ENCODE assay signal across 10 mouse cellular contexts in the genomic region with DNA sequence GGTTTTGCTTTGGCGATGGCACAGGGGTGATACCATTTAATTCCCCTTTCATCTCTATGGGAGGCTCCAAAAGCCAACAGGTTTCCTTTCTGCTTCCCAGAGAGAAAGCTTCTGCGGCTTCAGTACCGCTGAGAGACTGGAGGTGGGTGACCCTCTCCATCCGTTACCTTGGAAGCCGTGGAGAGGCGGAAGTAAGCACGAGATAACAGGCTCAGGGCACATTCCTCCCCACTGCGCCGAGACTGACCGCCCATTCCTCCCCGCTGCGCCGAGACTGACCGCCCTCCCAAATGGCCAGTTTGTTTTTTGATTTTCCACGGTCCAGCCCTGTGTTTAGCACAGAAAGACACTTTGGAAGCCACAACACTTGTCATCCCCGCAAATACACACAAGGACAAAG. TPM values are rescaled to one million over a fixed set of nuclear protein-coding genes. Genes with fewer than 3 reads are reported as not detected.
DNase-seq lines count a peak whose midpoint lies in the region; ATAC-seq and TF ChIP-seq lines count a peak whose summit lies in the region.
"Had no signal": no experiment of that assay in that cellular context is flagged by ENCODE, and none has a peak within 500 bp of the region (broad histone marks: within the 10 kb centered on the region; RNA-seq: fewer than 3 reads in every experiment).

No protein-coding gene starts in this region.

- H3K27ac ChIP-seq in testis, adult 2 months (ENCODE audit: control insufficient read depth, insufficient read depth, low read depth, low read length): no peak overlapping the region
- no peak overlapping the region for H3K27ac ChIP-seq in lung, postnatal 0 days (ENCODE audit: low read length)
- no peak overlapping the region for H3K27ac ChIP-seq in stomach, embryonic 16.5 days (ENCODE audit: low read length)

- peak; percentile 47 to 50; a peak in 2 of 4 replicates for ATAC-seq in hematopoietic stem cell, adult 5-6 weeks (replicated peaks in 1 of 2; ENCODE audit: insufficient read depth in 1 of 2, low FRiP score in 2 of 2, low TSS enrichment in 1 of 2, low read depth in 1 of 2, poor library complexity in 2 of 2, severe bottlenecking in 2 of 2)
- ATAC-seq in lung, postnatal 0 days: peak; percentile 78
- no peak for ATAC-seq in stomach, embryonic 16.5 days (ENCODE audit: insufficient read depth, low FRiP score)
- ATAC-seq: Patski had no signal

- H3K9me3 ChIP-seq in lung, postnatal 0 days (ENCODE audit: low read length): no peaks in the 10 kb centered on the region
- no peaks in the 10 kb centered on the region for H3K9me3 ChIP-seq in stomach, embryonic 16.5 days (replicated peaks; ENCODE audit: control insufficient read depth, low read length)

- peak; percentile 54; the same call in 1 of the 2 replicates for TF ChIP-seq POLR2A in testis, adult 2 months (IDR thresholded peaks at IDR 0.05; ENCODE audit: control insufficient read depth, low read depth, low read length)

- no peak for TF ChIP-seq CTCF in testis, adult 2 months (IDR thresholded peaks at IDR 0.05; ENCODE audit: control insufficient read depth, insufficient read depth, insufficient replicate concordance, low read depth, low read length)
- TF ChIP-seq CTCF in lung, postnatal 0 days (IDR thresholded peaks at IDR 0.05): no peak

- H3K27me3 ChIP-seq in testis, adult 2 months (ENCODE audit: control insufficient read depth, insufficient read depth, low read length): no peaks in the 10 kb centered on the region
- no peaks in the 10 kb centered on the region; the same call in 1 of the 2 replicates for H3K27me3 ChIP-seq in lung, postnatal 0 days (replicated peaks; ENCODE audit: insufficient read depth, low read length)
- H3K27me3 ChIP-seq in stomach, embryonic 16.5 days (ENCODE audit: control insufficient read depth, insufficient read depth, low read length): peaks cover 10% of the 10 kb centered on the region; the same call in 1 of the 2 replicates

- peak overlapping the region; percentile 50 for H3K4me2 ChIP-seq in lung, postnatal 0 days (replicated peaks; ENCODE audit: low read depth, low read length)
- peak overlapping the region; percentile 49 for H3K4me2 ChIP-seq in stomach, embryonic 16.5 days (ENCODE audit: low read depth, low read length)

- no peak overlapping the region for H3K9ac ChIP-seq in lung, postnatal 0 days (replicated peaks; ENCODE audit: low read depth)
- no peak overlapping the region for H3K9ac ChIP-seq in stomach, embryonic 16.5 days (ENCODE audit: low read length)

- WGBS in lung, postnatal 0 days: 1% methylated on average over 16 of the region's 16 CpGs
- 1% methylated on average over 16 of the region's 16 CpGs for WGBS in stomach, embryonic 16.5 days

- no peak for TF ChIP-seq EP300 in lung, postnatal 0 days (IDR thresholded peaks at IDR 0.05)

- peak overlapping the region; percentile 84 for H3K4me3 ChIP-seq in testis, adult 2 months (ENCODE audit: control insufficient read depth, low read depth, low read length)
- H3K4me3 ChIP-seq in lung, postnatal 0 days (ENCODE audit: low read depth, low read length): 0 out of 2 replicates have a peak overlapping the region, but pooled peaks have one; percentile 5
- peak overlapping the region; percentile 27 for H3K4me3 ChIP-seq in stomach, embryonic 16.5 days (replicated peaks; ENCODE audit: low read length)

- peaks cover 12% of the 10 kb centered on the region for H3K4me1 ChIP-seq in testis, adult 2 months (ENCODE audit: control insufficient read depth, insufficient read depth, low read length)
- H3K4me1 ChIP-seq in lung, postnatal 0 days (ENCODE audit: insufficient read depth, low read depth, low read length): no peaks in the 10 kb centered on the region
- H3K4me1 ChIP-seq in stomach, embryonic 16.5 days (ENCODE audit: control insufficient read depth, insufficient read depth, low read length): peaks cover 6% of the 10 kb centered on the region

- DNase-seq in testis, postnatal 10 days (ENCODE audit: low spot score): no peak
- DNase-seq in lung, postnatal 0 days (ENCODE audit: low spot score): peak; percentile 61
- no peak for DNase-seq in left cerebral cortex, adult 11 months (ENCODE audit: low spot score)
- no peak for DNase-seq in spleen, postnatal 36 days (ENCODE audit: low spot score in 2 of 2)
- no peak for DNase-seq in kidney, adult 9 months

- H3K36me3 ChIP-seq in testis, adult 2 months (ENCODE audit: control insufficient read depth, insufficient read depth, low read length): no peaks in the 10 kb centered on the region
- no peaks in the 10 kb centered on the region for H3K36me3 ChIP-seq in lung, postnatal 0 days (ENCODE audit: insufficient read depth, low read length)
- no peaks in the 10 kb centered on the region for H3K36me3 ChIP-seq in stomach, embryonic 16.5 days (ENCODE audit: control insufficient read depth, insufficient read depth, low read length)

RNA-seq across cellular contexts. Expression of gene Olig2, which starts 55.4 kb away (rescaled TPM):
- polyA plus RNA-seq in testis, adult 2 months (2012; rRNA removed): not detected in 2 replicates
- total RNA-seq in hematopoietic stem cell, adult 5-6 weeks (2017): not detected in 2 replicates
- polyA plus RNA-seq in lung, postnatal 0 days (2015; fragmentation: Nextera tagmentation; extraction: Ambion mirVana): not detected in 2 replicates
- not detected in 2 replicates for polyA plus RNA-seq in stomach, embryonic 16.5 days (2015; fragmentation: Nextera tagmentation; extraction: Ambion mirVana)
- total RNA-seq: heart, postnatal 14 days had no signal
- polyA plus RNA-seq: Patski had no signal

Comparison
In these comparisons a context has a peak if more than half of its experiments do, and no peak if none do; other contexts are left out.
1. H3K4me3 ChIP-seq: peak in every context shown above with its lines; median percentile 84 in testis, adult 2 months; 27 in stomach, embryonic 16.5 days; 5 in lung, postnatal 0 days.